Mouse (Mus musculus) midbrain, embryonic 14.5 days (tissue): ENCODE data around the gene Polr1a. TPM values are rescaled to one million over a fixed set of nuclear protein-coding genes. Genes with fewer than 3 reads are reported as not detected.

Experiments
- ATAC-seq: fragments of 200-750 bp; cut with Nextera tagmentation; 2 replicates; pipeline ENCODE4 v1.8.0; 2017; ENCODE audit warnings: moderate number of reproducible peaks, moderate library complexity; ENCODE audit not compliant: low FRiP score, low TSS enrichment
- DNase-seq: peaks from one replicate; pipeline ENCODE4 v3.0.0-alpha.2; 2015
- H3K27ac ChIP-seq: fragments of 300-500 bp; sonication (generic); replicated peaks from 2 replicates; pipeline ENCODE4 v1.5.1; 2014; ENCODE audit warnings: mild to moderate bottlenecking, low read depth, low read length, moderate library complexity
- H3K27me3 ChIP-seq: fragments of 300-500 bp; sonication (generic); 2 replicates; pipeline ENCODE4 v1.6.1; 2014; ENCODE audit warnings: low read length, control low read depth, mixed read lengths; ENCODE audit not compliant: control insufficient read depth, insufficient read depth
- H3K36me3 ChIP-seq: fragments of 300-500 bp; sonication (generic); 2 replicates; pipeline ENCODE4 v1.6.1; 2014; ENCODE audit warnings: low read length, control low read depth; ENCODE audit not compliant: control insufficient read depth, insufficient read depth
- H3K4me1 ChIP-seq: fragments of 300-500 bp; sonication (generic); 2 replicates; pipeline ENCODE4 v1.6.1; 2014; ENCODE audit warnings: mild to moderate bottlenecking, antibody characterized with exemption, low read length, control low read depth; ENCODE audit not compliant: control insufficient read depth, insufficient read depth
- H3K4me2 ChIP-seq: fragments of 300-500 bp; sonication (generic); 2 replicates; pipeline ENCODE4 v1.6.1; 2014; ENCODE audit warnings: mild to moderate bottlenecking, low read length, moderate library complexity
- H3K4me3 ChIP-seq: fragments of 300-500 bp; sonication (generic); replicated peaks from 2 replicates; pipeline ENCODE4 v1.5.1; 2014; ENCODE audit warnings: low read depth, low read length
- H3K9ac ChIP-seq: fragments of 300-500 bp; sonication (generic); replicated peaks from 2 replicates; pipeline ENCODE4 v1.6.1; 2014; ENCODE audit warnings: mild to moderate bottlenecking, low read length, moderate library complexity
- H3K9me3 ChIP-seq: fragments of 300-500 bp; sonication (generic); 2 replicates; pipeline ENCODE4 v1.6.1; 2016; ENCODE audit warnings: low read length, control low read depth, mixed read lengths; ENCODE audit not compliant: control insufficient read depth
- WGBS: fragments of 180-500 bp; shearing (Covaris S2); extraction: QIAGEN DNeasy Blood & Tissue Kit; methylation state at CpG from one replicate; pipeline ENCODE4 v1.1.7; 2014; 5-methylcytosine and 5-hydroxymethylcytosine counted together
- polyA plus RNA-seq: library from polyadenylated mRNA; unstranded; fragments of >200 nt; fragmentation: Nextera tagmentation; extraction: Ambion mirVana; gene quantifications from 2 replicates; pipeline ENCODE4 v1.2.1, GENCODE M21; 2014

Polr1a gene
- 11.7 and 17.4 TPM in 2 replicates for polyA plus RNA-seq

DNA sequence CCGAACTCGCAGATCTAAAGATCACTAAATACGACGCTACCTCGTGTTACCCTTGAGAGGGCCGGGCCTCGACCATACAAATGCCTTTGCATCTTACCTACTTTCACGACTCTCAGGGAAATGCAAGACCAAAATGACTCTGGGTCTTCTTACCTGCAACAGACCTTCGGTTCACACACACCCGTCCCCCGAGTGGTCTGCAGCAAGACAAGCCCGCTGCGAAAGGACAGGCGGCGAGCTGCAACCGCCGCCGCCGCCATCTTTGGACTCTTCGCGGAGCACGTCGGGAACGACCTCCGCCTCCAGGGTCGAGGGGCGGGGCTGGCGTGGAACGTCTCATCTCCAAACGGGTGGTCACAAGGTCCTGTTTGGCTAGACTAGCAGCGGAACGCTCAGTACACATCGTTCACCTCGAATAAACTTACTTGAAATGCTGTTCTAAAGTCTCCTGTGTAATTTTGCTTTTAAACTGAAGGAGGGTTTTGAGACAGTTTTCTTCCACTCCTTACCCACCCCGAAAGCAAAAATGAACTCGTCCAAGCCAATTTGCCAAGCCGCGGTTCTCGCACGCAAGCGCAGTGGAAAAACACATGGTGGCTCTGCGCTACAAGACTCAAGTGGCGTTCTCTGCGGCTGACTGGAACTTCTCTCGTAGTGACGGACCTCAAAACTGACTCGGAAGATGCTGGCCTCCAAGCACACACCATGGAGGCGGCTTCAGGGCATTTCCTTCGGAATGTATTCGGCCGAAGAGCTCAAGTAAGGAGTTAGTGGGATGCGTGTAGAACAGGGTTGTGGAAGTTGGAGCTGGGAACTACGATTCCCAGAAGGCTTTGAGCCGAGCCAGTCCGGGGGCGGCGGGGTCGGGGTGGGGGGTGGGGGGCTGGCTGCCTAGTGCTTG, at the start of gene Polr1a, which contains the start of gene Ptcd3:
TSS of gene Polr1a (plus strand) at position 573 of the 901 bp plus-strand sequence.
TSS of gene Ptcd3 (minus strand) at position 270 of the 901 bp plus-strand sequence.
- WGBS: under 1% methylated on average over 58 of the region's 58 CpGs

DNA sequence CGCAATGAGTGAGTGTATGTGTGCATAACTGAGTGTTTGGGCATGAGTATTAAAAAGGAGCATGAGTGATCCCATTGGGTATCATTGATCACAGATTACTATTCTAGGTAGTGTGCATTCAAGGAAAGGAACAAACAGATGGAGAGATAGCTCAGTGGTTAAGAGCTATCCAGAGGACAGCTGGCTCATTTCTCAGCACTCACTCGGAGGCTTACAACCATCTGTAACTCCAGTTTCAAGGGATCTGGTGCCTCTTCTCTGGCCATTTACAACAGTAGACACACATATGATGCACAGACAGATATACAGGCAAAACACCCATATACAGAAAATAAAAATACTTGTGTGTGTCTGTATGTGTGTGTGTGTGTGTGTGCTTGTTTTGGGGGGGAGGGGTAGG, 41.1 kb upstream of the Polr1a start:
- H3K27ac ChIP-seq: no peak overlapping the region
- H3K9me3 ChIP-seq: no peaks in the 10 kb centered on the region
- no peak overlapping the region for H3K4me3 ChIP-seq
- no peaks in the 10 kb centered on the region for H3K27me3 ChIP-seq
- ATAC-seq (no peak), DNase-seq (no peak)
- H3K4me2 ChIP-seq: no peak overlapping the region
- WGBS: 93% methylated on average over 2 of the region's 2 CpGs
- no peak overlapping the region for H3K9ac ChIP-seq
- H3K36me3 ChIP-seq: peaks cover 87% of the 10 kb centered on the region
- no peaks in the 10 kb centered on the region for H3K4me1 ChIP-seq

More for the DNA sequence above, at the start of gene Polr1a, which contains the start of gene Ptcd3:
- peaks cover 4% of the 10 kb centered on the region for H3K4me1 ChIP-seq
- H3K36me3 ChIP-seq: peaks cover 28% of the 10 kb centered on the region
- H3K9ac ChIP-seq: peak within 1 kb of the TSS; percentile 55
- peak; percentile 97 for DNase-seq
- peak within 1 kb of the TSS; percentile 83 for H3K4me2 ChIP-seq
- H3K4me3 ChIP-seq: peak within 1 kb of the TSS; percentile 64
- H3K27ac ChIP-seq: peak within 1 kb of the TSS; percentile 49
- no peaks in the 10 kb centered on the region for H3K9me3 ChIP-seq
- H3K27me3 ChIP-seq: no peaks in the 10 kb centered on the region
- ATAC-seq: peak; percentile 93

DNA sequence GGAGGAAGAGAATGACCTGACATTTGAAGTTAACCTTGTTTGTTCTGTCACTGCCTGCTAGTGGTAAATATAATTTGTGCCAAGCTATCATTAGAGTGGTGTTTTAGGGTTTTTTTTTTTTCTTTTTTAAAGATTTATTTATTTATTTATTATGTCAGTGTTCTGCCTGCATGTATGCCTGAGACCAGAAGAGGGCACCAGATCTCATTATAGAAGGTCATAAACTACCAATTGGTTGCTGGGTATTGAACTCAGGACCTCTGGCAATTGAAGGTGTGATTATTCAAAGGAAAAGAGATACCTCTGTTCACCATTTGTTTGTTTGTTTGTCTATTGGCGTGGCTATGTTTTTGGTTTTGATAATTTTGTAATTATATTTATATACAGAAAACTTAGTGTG, 40.0 kb upstream of the Polr1a start:
- DNase-seq (peak; percentile 51), ATAC-seq (no peak)
- no peaks in the 10 kb centered on the region for H3K4me1 ChIP-seq
- peaks cover 87% of the 10 kb centered on the region for H3K36me3 ChIP-seq
- H3K9me3 ChIP-seq: no peaks in the 10 kb centered on the region
- H3K4me2 ChIP-seq: no peak overlapping the region
- H3K27me3 ChIP-seq: no peaks in the 10 kb centered on the region
- H3K27ac ChIP-seq: no peak overlapping the region
- WGBS: 100% methylated on average over 1 of the region's 1 CpGs
- H3K4me3 ChIP-seq: no peak overlapping the region
- no peak overlapping the region for H3K9ac ChIP-seq

DNA sequence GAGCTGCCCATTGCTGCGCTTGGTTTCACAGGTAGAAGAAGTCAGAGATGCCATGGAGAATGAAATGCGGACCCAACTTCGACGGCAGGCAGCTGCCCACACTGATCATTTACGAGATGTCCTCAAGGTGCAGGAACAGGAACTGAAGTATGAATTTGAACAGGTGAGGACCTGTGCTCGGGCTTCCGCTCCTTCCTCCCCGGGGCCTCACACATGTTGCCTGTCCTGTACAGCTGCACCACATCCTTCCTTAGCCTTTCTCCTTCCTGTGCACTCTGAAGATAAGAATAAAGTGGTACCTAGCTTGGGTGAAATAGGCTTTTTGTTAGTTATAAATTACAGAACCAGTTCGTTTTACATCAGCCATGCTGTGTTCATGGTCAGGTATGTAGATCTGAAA, 37.5 kb upstream of the Polr1a start:
- peaks cover 90% of the 10 kb centered on the region for H3K36me3 ChIP-seq
- H3K9me3 ChIP-seq: no peaks in the 10 kb centered on the region
- 98% methylated on average over 9 of the region's 9 CpGs for WGBS

DNA sequence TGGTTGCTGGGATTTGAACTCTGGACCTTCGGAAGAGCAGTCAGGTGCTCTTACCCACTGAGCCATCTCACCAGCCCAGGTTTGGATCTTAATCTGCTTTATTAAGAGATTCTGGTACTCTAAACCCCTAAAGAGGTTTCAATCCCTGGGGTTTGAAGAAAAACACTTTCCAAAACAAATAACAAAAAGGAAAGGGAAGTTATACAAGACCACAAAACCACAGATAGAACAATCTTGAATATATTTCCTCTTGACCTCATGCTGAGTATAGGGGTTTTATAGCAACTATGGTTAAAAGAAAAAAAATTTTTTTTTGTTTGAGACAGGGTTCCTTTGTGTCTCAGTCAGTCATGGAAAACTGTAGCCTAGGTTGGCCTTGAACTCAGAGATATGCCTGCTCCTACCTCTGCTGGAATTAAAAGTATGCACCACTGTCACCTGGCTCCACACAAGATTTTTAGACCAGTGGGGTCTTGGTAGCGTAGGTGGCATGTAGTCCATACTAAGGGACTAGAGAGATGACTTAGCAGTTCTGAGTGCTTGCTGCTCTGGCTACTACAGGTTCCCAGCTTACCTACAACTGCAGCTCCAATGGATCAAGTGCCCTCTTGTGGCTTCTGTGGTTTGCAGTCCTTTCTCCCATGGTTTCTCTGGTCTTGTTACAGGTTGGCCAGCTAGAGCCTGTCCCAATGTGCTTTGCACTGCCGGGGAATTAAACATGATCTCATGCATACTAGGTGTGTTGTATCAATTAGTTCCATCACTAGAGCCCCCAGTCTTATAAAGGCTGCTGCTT, 30.7 kb upstream of the Polr1a start:
- H3K4me1 ChIP-seq: no peaks in the 10 kb centered on the region
- H3K27me3 ChIP-seq: no peaks in the 10 kb centered on the region
- no peak for DNase-seq
- H3K4me3 ChIP-seq: no peak overlapping the region
- 89% methylated on average over 3 of the region's 3 CpGs for WGBS
- H3K36me3 ChIP-seq: peaks cover 91% of the 10 kb centered on the region
- H3K27ac ChIP-seq: no peak overlapping the region
- no peak overlapping the region for H3K4me2 ChIP-seq
- no peak overlapping the region for H3K9ac ChIP-seq
- ATAC-seq: no peak
- no peaks in the 10 kb centered on the region for H3K9me3 ChIP-seq

More for the DNA sequence above, 37.5 kb upstream of the Polr1a start:
- H3K4me3 ChIP-seq: no peak overlapping the region
- no peaks in the 10 kb centered on the region for H3K27me3 ChIP-seq
- H3K4me1 ChIP-seq: no peaks in the 10 kb centered on the region
- DNase-seq (no peak), ATAC-seq (no peak)
- H3K9ac ChIP-seq: no peak overlapping the region
- no peak overlapping the region for H3K27ac ChIP-seq
- H3K4me2 ChIP-seq: no peak overlapping the region

DNA sequence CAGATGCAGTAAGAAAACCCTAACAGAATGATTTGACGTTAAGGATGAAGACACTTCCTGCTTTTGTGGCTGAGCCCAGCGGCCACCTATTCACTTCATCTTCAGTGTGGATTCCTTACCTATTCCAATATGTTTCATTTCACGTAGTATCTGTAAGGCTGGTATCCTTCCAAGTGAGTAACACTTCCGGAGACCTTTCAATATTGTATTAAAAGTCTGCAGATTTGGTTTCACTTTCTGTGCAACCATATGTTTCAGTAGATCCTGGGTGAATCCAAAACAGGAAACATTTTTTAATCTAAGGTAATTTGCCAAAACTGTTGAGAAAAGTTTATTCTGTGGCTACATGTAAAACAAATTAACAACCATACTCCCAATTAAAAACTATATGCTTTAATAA, 15.6 kb upstream of the Polr1a start:
- no peak overlapping the region for H3K4me2 ChIP-seq
- no peaks in the 10 kb centered on the region for H3K27me3 ChIP-seq
- WGBS: 93% methylated on average over 4 of the region's 4 CpGs
- H3K27ac ChIP-seq: no peak overlapping the region
- DNase-seq: no peak
- H3K4me3 ChIP-seq: no peak overlapping the region
- peaks cover 97% of the 10 kb centered on the region for H3K36me3 ChIP-seq
- H3K9me3 ChIP-seq: no peaks in the 10 kb centered on the region
- H3K4me1 ChIP-seq: no peaks in the 10 kb centered on the region
- H3K9ac ChIP-seq: no peak overlapping the region
- ATAC-seq: no peak

DNA sequence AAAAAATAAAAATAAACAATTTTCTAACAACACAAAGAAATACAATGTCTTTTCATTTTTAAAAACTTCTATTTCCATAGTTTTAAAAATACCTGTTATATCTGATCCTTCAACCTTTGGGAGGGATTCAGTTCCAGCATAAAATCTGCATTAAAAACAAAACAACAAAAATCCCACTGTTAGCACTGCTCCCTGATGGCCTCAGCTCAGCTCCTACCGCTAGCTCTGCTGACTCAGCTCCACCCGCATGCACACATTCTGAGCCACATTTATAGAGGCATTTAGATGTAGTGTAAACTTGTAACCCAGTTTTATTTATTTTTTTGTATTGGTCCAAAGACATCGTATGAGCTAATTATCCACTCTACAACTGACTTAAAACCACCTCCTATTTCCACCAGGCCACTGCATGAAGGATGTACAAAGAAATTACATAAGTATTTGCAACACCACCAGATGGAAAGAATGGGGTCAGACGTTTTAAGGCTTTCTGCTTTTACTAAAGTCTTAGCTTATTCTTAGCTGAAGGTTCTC, 1.1 kb upstream of the Polr1a start:
- Histone ChIP-seq H3K9me3 (no peaks in the 10 kb centered on the region), H3K4me2 (peak overlapping the region; percentile 83), H3K27ac (no peak overlapping the region), H3K4me3 (peak overlapping the region; percentile 64), H3K36me3 (peaks cover 31% of the 10 kb centered on the region), H3K27me3 (no peaks in the 10 kb centered on the region), H3K9ac (peak overlapping the region; percentile 55), H3K4me1 (peaks cover 4% of the 10 kb centered on the region)
- ATAC-seq (no peak), DNase-seq (no peak)
- 12% methylated on average over 4 of the region's 4 CpGs for WGBS

DNA sequence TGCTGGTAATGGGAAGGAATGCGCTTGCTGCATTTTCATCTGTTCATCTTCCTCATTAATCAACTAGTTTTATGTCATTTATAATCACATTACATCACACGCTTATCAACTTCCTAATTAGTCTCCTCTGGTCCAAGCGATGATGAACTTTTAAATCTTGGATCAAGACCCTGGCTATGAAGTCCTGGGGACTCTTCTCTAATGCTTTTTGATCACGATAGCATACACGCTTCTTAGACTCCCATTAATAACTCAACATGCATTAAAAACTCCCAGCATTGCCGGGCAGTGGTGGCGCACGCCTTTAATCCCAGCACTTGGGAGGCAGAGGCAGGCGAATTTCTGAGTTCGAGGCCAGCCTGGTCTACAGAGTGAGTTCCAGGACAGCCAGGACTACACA, 531 bp downstream of the Polr1a start:
- 26% methylated on average over 10 of the region's 10 CpGs for WGBS
- Histone ChIP-seq H3K9me3 (no peaks in the 10 kb centered on the region), H3K9ac (0 out of 2 replicates have a peak overlapping the region, but pooled peaks have one; percentile 21), H3K27me3 (no peaks in the 10 kb centered on the region), H3K4me3 (peak overlapping the region; percentile 64), H3K36me3 (peaks cover 27% of the 10 kb centered on the region), H3K4me2 (peak overlapping the region; percentile 83), H3K4me1 (peaks cover 4% of the 10 kb centered on the region), H3K27ac (no peak overlapping the region)
- no peak; the same call in 1 of the 2 replicates for ATAC-seq
- DNase-seq: no peak
